Mouse (Mus musculus): ENCODE results near the gene Pcbp3.
"Not testable (repeated sequence)": the region's sequence is repeated elsewhere in the genome, so short reads cannot be mapped to it uniquely, and the experiment has no call there.

Pcbp3 gene

DNA sequence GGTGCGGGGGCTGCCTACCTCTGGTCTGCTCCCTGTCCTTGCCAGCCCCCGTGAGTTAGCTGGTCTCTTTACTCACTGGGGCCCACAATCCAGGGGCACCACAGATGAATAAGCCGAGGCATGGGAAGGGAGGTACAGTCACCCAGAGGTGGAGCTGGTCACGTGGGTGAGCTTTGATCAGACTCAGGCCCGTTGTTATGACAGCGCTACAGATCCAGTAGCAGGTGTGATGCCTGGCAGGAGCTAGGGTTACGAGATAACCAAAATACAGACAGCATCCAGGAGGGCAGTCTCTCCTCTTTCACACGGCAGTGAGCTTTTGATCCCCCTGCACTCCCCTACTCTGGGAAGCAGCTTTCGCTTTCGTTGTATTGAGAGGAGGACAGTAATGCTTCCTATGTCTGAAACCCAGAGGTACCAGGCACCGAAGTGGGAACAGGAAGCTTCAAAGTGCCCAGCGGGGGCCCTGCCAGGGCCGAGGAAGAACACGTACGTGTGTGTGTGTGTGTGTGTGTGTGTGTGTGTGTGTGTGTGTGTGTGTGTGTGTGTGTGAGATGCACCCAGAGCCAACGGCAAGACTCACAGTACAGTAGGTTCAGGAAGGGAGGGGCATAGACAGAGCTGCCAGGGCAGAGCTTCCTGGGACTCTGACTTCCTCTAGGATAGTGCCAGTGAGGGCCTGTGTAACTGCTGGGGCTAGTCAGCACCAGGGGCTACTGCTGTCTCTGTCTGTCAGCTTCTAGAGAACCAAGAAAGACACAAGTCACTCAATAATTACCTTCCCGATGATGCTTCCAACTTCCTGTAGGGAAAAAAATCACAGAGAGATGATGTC lies 162.7 kb downstream of the Pcbp3 start:
- DNase-seq, result peak in 1 of 2 experiments; percentile 21

DNA sequence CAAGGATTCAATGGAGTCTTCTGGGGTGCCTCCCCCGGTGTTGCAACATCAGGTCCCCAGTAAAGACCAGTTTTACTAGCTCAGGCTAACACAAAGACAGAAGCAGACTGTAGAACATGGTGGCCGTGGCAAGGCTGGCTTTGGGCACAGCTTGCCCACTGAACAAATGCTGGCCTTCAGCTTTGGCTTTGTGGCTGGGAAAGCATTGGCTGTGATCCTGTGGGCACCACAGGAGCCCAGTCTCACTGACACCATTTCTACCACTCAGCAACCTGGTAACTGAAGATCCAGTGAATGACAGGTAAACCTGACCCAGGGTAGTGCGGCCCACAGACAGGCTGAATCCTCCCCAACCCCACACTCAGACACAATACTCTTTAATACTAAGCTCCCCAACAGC lies 167.6 kb downstream of the Pcbp3 start:
- DNase-seq, result no peak

DNA sequence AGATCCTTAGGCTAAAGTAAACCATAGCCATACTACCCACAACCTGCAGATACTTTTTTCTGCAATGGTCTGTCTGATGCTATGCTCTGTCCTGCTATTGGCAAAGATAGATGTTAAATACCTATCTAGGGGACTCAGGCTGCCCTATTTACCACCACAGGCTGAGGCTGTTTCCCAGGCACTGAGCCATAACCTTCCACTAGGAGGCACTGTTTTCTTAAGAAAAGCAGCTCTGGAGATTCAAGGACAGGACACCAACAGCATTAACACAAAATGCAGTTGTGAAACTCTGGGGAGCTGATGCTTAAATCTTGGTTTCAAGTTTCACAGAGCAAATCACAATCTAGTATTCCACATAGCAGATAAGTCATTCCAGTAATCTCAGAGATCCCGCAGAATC lies 170.2 kb downstream of the Pcbp3 start:
- peak; percentile 16 to 36 for DNase-seq

DNA sequence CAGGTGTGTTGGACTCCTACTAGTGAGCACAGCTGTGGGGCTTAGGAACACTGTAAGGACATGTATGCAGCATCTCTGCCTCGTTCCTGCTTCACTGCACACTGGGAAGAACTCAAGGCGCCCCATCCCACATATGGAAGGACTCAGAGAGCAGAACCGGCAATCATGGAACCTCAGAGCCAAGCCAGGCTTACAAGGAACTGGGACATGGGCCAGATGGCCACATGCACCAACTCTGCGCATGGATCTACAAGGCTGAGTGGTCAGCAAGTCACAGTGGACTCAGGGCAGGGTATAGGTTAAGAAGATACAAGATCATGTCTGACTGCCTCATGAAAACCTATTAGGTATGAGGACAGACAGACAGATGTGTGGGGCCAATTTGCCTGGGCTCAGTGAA lies 171.8 kb downstream of the Pcbp3 start:
- DNase-seq, result no peak

DNA sequence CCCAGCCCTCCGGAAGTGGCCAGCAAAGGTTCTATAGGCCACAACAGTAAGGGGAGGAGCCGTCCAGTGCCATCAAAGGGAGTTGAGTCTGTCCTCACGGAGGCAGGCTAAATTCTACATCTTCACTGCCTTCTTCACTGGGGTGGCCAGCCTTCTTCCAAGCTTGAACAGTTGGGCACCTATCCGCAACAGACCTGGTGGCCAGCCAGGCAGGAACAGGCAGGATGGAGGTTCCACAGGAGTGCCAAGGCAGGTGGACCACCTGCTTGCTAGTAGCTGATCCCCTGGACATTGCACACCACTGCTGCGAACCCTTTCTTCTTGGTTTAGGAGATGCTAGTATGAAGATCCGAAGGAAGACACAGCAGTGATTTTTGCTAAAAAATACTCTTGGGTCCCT lies 176.4 kb downstream of the Pcbp3 start:
- DNase-seq, result no peak

DNA sequence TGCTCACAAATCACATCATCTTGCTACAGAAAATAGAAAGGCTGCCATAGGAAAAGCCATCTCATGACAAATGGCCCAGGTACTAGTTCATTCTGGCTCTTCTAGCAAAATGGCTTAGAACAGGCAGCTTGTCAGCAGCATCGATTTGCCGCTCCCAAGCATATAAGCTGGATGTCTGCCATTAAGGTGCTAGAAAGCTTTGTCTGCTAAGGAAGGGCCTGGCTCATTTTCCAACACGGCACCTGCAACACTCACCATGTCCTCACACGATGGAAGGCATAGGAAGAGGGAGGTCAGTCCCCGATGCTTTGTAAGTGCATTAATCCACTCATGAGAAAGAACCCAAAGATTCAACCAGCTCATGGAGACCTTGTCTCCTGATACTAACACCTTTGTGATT lies 182.5 kb downstream of the Pcbp3 start:
- DNase-seq, result no peak

DNA sequence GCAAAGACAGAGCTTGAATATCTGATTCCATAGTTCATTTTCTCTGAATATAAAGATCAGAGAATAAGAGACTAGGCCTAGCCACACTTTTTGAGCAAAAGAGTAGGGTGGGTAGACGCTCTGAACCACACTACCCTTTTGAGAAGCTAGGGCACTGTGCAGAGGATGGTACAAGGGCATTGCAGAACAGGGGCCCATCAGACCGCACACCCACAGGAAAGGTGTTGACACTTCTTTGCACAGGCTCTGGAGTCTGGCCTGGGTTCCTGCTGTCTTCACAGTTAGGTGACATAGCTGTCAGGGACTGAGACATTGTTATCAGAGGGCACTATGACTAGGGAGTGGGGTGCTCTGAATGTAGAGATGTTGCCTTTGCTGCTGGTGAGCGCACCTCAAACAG lies 190.1 kb downstream of the Pcbp3 start:
- DNase-seq, result no peak

DNA sequence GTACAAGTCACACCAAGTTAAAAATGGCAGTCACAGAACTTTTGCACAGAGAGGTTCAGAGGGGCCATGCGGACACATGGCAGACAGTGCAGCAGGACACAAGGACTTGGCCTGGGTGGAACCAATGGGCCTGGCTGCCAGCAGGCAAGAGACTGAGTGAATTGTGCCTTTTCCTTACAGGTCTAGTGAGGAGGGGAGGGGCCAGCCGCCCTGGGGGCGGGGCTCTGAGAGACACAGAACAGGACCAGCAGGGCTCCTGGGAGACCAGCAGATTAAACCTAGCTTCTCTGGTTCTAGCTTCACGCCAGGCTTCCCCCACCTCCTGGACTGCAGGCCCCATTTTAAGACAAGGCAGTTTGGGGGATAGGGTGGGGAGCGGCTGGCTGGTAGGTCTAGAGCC lies 190.6 kb downstream of the Pcbp3 start:
- DNase-seq, result no peak

DNA sequence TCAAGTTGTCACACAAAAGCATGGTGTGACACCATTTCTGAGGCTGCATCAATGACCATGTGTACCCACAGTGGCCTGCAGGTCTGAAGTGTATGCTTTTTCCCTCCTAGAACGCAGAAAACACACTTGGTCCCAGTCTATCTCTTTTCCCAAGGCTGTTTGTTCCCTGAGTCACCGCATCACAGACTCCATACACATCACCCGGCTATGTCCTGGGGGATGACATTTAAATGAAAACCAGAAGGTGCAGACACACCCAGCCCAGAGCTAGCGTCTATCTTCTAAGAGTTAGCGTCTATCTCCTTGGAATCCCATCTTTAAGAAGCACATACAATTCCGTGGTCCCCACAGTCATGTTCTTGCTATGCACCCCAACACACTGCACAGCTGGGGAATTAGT lies 192.1 kb downstream of the Pcbp3 start:
- DNase-seq, result no peak

DNA sequence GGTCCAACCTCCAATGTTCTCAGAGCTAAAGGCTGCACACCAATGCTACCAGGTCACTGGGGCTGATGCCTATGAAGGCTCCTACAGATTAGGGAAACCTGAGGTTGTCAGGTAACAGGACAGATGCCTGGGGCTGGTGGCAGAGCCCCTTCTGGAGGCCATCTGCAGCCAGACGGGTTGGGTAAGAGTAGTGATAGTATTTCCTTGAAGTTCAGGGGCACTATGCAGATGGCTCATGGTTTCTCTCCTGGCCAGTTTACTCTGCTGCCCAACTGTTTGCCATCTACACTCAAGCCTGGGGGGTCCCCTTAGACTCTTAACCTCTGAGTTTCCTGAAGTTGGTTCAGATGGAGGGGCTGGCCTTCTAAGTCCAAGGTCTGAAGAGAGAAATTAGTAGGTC lies 195.5 kb downstream of the Pcbp3 start:
- no peak for DNase-seq

DNA sequence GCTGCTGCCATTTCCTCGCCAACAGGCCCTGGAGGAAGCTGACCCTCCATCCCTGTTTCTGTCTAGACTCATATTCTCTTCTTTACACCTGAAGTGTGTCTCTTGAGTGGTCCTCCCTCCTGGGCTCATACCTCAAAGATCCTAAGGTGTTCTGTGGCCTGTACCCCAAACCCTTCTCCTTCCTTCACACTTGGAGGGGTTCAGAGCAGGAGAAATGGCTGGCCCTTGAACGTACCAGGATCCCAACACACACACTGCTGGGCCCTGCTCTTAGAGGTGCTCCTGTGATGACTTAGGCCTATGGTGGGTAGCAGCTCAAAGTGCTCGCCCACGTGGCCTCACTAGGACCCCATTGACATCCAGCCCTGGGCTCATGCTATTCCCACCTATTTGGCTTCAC lies 196.8 kb downstream of the Pcbp3 start:
- no peak for DNase-seq

DNA sequence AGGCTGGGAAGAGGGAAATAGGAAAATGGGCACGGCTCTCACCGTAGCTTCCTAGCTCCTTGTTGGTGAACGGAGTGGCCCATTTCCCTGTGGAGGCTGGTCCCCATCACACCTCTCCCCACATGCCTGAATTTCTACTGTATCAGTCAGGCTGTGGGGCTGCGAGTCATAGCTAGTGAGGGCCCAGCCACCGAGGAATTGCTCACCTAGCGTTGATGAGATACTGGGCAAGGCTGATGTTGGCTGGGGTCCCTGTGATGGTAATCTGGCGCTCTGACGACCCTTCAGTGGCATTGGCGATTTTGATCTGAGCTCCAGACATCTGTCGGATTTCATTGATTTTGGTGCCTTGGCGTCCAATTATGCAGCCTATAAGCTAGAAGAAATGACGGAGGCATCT lies 198.7 kb downstream of the Pcbp3 start:
- no peak for DNase-seq

DNA sequence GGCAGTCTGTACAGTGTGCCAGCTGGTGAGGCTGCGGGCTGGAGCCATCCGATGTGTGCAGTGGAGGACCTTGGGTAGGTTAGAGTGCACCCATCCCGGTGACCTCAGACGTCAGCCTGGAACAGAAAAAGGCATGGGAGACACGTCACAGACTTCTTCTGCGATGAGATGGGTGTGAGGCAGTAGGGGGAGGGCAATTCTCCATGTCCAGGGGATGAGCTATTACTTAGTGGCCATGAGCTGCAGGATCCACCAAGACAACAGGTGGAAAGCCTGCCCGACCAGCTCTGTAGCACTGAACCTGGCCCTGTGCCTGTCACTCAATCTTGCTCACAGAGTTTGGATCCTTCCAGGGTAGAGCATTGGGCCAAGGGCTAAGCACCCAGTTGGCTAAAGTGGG lies 199.3 kb downstream of the Pcbp3 start:
- DNase-seq, result no peak

DNA sequence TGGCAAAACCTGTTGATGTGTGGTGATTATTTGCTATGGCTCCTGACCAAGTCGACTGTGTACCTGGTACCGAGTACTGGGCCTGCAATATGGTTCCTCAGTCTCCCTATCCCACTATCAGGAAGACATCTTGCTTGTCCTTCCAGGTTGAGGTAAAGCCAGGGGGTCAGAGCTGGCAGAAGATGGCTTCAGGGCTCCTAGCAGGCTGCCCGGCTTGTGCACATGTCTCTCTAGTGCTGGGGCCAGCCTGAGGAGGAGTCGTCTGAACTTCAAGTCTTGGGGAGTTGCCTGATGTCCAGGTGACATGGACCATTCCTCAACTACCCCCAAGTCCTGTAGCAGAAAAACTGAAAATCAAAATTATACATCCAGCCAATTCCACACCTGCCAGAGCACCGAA lies 201.8 kb downstream of the Pcbp3 start:
- no peak for DNase-seq

DNA sequence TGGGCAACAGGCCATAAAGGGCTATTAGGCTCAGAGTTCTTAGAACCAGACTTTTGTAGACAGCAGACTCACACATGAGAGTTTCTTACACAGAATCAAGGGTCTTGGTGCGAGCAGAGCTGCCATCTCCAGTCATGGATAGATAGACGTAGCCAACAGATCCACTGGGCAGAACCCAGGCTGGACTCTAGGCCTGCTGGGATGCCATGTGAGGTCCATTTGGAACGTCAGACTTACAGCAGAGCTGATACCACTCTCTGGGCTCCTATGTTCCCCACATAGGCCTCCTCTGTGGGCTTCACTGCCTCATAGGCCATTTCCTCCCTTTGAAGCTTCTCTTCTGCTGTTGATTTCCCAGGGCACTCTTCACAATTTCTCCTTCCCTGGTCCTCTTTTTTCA lies 208.0 kb downstream of the Pcbp3 start:
- no peak for DNase-seq

DNA sequence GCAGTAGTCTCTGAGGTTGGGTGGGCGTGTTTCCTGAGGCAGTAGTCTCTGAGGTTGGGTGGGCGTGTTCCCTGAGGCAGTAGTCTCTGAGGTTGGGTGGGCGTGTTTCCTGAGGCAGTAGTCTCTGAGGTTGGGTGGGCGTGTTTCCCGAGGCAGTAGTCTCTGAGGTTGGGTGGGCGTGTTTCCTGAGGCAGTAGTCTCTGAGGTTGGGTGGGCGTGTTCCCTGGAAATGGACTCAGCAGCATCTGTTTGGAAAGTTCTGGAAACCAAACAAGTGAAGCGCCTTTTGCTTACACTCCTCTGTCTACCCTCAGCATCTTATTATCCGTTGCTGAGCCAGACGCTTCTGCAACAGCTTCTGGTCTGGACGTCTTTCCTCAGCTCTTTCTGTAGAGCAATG lies 217.4 kb downstream of the Pcbp3 start:
- not testable (repeated sequence) for DNase-seq

DNA sequence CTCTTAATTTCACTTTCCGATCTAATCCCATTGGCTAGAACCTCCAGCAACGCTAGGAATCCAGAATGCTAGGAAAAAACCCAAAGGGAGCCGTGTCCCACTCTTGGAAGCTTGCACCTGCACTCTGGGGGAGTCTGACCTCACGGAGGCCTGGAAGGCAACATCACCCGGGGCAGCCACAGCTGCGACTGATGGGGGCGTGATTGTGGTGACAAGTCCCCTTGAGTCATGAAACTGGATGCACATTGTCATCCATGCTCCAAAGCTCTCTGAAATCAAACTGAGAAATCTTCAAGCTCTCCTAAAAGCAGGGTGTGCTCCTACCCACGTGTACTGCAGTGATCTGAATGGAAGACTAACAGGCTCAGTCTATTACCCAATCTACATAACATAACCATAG lies 224.9 kb downstream of the Pcbp3 start:
- no peak for DNase-seq

DNA sequence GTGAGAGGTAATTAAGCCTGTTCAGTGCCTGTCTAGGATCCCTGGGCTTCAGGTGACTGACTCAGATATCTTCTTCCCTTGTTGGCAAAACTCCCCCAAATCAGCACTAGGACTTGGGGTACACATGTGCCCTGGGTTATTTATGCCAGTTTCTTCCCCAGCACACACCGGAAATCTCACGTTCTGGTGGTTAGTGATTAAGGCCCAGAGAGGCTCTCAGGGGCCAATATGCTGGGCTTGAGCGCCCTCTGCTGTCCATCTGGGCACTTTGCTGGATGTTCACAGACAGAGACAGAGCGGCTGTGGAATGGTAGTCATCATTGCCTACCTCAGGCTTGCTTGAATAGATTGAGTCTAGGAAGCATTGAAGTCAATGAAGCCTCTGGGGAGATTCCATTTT lies 226.7 kb downstream of the Pcbp3 start:
- peak; percentile 60 to 67 for DNase-seq

DNA sequence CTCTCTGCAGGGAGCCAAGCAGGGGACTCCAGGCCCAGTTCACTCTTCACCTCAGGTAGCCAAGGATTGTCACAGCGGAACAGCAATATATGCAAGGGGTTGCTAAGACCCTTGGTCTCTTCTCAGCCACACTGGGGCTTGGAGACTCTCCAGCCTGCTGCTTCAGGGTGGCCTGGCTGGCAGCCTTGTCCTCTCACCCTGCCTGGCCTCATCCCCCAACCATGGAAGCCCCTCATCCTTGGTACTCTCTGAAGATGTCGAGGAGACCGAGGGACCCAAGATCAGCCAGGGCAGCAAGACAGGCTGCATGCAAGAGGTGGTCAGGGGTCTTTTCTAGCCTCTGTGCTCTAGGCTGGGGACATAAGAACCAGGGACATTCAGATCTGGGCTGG lies 228.0 kb downstream of the Pcbp3 start:
- no peak for DNase-seq

DNA sequence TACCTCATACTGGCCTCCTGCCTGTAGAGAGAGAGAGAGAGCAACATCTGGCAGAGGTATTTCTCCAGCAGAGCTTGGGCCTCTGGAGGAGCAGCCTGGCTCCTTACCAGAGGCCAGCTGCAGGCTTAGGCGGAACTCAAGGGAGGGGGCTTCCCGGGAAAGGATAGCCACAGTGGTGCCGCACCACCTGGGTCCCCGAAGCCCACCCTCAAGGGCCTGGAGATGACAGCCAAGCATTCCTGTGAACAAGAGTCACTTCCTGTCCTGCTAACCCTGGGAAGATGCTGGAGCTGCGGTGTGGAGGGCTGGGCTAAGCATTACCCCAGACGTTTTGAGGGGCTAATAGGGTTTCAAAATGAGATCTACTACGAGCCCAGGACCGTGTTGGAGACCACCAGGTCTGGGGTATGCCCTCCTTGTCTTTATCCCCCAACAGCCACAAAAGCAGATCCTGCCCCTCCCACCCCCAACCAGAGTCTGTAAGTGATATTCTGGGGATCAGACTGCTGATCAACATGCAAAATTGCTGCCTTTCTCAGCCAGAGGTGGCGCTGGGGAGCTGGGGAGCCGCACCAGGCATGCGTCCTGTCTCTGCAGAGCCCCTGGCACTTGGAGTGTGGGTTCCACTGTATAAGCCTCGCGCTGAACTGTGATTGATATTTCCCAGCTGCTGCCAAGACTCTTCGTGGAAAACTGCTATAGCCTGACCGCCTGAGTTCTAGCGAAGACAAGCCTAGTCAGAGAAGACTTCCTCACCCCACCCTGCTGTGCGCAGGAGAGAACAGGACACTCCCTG lies 228.6 kb downstream of the Pcbp3 start:
- peak; percentile 75 to 80 for DNase-seq

DNA sequence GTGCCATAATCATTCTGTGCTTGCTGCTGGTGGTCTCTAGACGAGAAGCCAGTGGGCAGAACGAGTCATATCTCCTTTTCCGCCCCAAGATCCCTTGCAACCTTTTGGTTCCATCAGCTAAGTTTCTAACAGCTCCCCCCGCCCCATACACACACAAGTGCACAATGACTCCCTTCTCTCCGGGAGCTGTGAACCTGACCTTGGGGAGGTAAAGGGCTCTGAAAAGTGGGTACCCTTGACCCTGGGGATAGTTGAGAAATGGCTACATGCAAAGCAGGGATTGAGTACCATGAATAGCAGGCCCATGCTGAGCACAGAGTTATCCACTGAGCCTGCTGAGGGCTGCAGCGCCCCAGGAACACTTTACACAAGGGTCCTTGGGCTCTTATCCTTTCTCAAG lies 229.3 kb downstream of the Pcbp3 start:
- no peak for DNase-seq

DNA sequence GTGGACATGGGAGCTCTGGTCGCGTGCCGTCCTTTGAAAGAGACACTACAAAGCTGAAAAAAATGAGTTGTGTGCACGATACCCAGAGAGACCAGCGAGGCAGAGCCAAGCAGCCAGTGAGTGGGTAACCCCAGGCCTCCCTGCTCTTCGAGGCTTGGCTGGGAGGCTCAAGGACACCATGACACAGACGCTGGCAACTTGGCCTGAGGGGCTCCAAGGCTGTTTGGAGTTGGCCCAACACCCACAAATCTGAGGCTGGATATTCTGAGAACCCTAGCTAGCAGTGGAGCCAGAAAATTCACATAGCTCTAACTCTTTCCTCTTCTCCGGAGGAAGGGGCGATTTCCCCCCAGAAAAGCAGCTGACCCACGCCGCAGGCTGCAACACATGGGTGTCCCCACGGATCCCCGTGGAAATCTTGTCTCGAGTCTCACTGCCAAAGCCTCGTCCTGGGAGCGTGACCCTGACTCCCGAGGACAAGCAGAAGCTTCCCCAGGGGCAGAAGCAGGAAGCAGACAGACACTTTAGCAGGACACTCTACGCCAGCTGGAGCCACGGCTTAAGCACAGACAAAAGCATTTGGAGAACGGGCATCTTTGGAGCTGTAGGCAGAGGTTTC lies 230.0 kb downstream of the Pcbp3 start:
- peak in 1 of 2 experiments; percentile 2 for DNase-seq

DNA sequence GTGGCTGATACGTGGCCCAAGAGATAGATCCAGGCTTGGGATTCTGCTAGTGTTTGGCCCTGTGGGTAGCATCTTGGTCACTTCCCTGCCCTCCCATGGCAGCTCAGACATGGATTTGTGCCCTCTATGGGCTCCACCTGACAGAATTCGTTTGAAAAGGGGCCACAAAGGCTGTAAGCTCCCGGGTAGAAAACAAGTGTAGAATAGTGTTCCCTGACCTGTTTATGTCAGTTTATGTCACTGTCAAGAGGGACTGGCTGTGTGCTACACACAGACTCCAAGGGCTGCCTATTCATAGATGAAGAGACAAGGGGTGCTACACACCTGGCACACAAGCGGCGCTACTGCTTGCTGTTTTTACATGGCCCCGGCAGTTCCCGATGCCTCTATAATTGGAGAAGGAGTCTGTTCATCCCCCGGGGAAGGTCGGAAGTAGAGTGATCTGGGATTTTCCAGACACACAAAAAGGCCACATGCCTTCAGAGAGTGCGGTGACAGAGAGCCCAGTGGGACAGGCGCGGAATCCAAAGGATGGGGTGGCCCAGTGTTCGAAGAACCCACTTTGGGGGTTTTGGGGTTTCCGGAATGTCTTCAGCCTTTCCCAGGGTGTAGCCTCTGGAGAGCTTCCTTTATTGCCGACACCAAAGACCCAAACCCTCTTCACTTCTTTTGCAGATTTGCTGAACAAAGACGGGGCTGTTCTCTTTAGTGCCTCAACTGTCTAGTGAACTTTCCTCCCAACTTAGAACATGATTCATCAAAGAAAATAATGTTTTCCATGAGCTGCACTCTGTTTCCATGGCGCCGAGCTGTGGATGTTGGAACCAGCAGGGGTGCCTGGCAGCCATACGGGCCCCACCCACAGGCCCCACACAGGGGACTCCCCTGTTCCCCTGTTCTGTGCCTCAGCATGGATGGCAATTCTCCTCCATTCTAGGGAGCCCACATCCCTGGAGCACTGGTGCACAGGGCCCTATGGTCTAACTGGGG lies 231.8 kb downstream of the Pcbp3 start:
- peak in 1 of 2 experiments; percentile 35 for DNase-seq

All from lung, adult 18-20 months (tissue).